Mouse (Mus musculus) G1E (cell line): ENCODE results near the gene Sirpa.

Experiments used
- CTCF ChIP-seq: IDR thresholded peaks from 2 replicates; pipeline ENCODE4 v1.5.1; 2012; ENCODE audit warnings: low read depth, low read length, inconsistent platforms, mixed read lengths
- GATA1 ChIP-seq: IDR thresholded peaks from 2 replicates; pipeline ENCODE4 v1.6.1; 2012; ENCODE audit warnings: borderline replicate concordance, low read length, inconsistent platforms, mixed read lengths
- TAL1 ChIP-seq: conservative IDR thresholded peaks from 2 replicates; pipeline ENCODE4 v1.6.1; 2012; ENCODE audit warnings: low read depth, low read length, inconsistent platforms, mixed read lengths

DNA sequence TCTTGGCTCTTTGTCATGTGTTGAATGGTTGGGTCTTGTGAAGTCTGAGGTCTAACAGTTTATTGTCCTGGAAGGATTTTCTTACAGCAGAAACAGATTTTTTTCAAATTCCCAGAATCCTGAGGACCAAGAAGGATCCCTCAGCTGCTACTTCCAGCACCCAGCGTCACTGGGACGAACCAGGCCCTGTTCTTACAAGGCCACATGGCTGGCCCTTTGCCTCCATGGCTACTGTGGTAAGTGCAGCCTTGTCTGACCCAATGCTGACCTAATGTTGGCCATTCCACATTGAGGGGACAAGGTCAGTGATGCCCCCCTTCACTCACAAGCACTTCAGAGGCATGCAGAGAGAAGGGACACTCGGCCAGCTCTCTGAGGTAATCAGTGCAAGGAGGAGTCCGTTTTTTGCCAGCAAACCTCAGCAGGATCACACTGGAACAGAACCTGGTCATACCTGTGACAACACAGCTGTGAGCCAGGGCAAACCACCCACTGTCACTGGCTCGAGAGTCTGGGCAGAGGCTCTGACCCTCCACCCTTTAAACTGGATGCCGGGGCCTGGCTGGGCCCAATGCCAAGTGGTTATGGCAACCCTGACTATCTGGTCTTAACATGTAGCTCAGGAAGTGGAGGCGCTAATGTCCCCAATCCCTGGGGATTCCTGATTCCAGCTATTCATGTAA lies 38.5 kb downstream of the Sirpa start:
- no peak for TF ChIP-seq GATA1
- no peak for TF ChIP-seq CTCF
- no peak for TF ChIP-seq TAL1
